Mouse (Mus musculus): ENCODE measurements around the gene Cracr2b. TPM values are rescaled to one million over a fixed set of nuclear protein-coding genes. Genes with fewer than 3 reads are reported as not detected.

The Cracr2b gene
- total and polyA plus RNA-seq, 2 experiments, result 3.7 to 8.7 TPM

DNA sequence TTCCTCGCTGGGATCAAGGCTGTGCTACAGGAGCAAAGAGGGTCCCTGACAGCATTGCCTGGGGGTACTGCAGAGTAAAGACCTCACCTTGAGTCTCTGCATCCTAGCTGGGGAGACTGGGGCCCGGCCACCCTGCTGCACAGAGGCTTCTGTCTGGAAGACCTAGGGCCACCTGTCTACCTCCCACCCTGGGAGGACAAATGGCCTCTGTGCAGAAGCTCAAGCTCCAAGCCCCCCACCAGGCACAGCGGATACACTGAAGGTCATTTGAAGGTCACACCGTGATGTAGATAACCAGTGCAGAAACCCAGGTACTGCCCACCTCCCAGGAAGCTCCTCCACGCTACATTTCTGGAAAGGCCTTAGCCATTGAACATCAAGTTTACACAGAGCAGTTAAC is 32.2 kb upstream of the Cracr2b start:
- Histone ChIP-seq H3K36me3 (ENCODE audit: control insufficient read depth, insufficient read depth, low read length) (peaks cover 9% of the 10 kb centered on the region; the same call in 1 of the 2 replicates), H3K4me1 (ENCODE audit: control insufficient read depth, insufficient read depth, low read length) (peaks cover 14% of the 10 kb centered on the region), H3K27ac (replicated peaks; ENCODE audit: insufficient read depth, low read depth, low read length) (no peak overlapping the region), H3K9ac (ENCODE audit: low read depth, low read length) (no peak overlapping the region), H3K4me3 (ENCODE audit: insufficient read depth, low read depth, low read length) (no peak overlapping the region), H3K79me2 (ENCODE audit: control insufficient read depth, insufficient read depth, low read length) (no peaks in the 10 kb centered on the region), H3K27me3 (ENCODE audit: control insufficient read depth, insufficient read depth, low read length) (no peaks in the 10 kb centered on the region)
- TF ChIP-seq CTCF (IDR thresholded peaks at IDR 0.05; ENCODE audit: low read depth, low read length), result no peak
- no peak for TF ChIP-seq POLR2A (IDR thresholded peaks at IDR 0.05; ENCODE audit: extremely low read depth, insufficient read depth, low read length)
- 71% methylated on average over 5 of the region's 5 CpGs for WGBS
- no peak for DNase-seq (ENCODE audit: extremely low read depth, low read depth, low spot score)

DNA sequence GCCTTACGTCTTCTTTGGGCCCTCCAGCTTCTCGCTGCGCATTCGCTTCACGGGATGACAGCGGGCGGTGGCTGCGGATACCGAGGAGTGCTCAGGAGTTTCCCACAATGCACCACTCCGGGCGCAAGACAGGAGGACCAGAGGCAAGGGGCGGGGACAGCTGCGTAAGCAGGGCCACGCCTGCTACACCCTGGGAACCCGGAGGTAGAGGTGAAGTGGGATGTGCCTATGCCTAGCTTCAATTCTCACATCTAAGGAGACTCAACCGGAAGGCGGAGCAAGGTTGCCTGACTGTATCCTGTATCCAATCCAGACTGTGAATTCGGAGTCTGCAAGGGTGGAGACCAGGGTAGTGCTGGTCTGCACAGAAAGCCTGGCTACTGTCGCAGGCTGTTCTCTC is 31.6 kb upstream of the Cracr2b start, which contains the start of gene Cend1:
Gene Cend1 (minus strand): TSS at position 182 of the 400 bp plus-strand sequence.
- H3K4me3 ChIP-seq (ENCODE audit: insufficient read depth, low read depth, low read length), result no peak within 1 kb of the TSS
- TF ChIP-seq POLR2A (IDR thresholded peaks at IDR 0.05; ENCODE audit: extremely low read depth, insufficient read depth, low read length) (no peak), CTCF (IDR thresholded peaks at IDR 0.05; ENCODE audit: low read depth, low read length) (no peak)
- no peak within 1 kb of the TSS for H3K27ac ChIP-seq (replicated peaks; ENCODE audit: insufficient read depth, low read depth, low read length)
- H3K4me1 ChIP-seq (ENCODE audit: control insufficient read depth, insufficient read depth, low read length), result peaks cover 13% of the 10 kb centered on the region
- 34% methylated on average over 19 of the region's 19 CpGs for WGBS
- peak; percentile 86 for DNase-seq (ENCODE audit: extremely low read depth, low read depth, low spot score)
- H3K27me3 ChIP-seq (ENCODE audit: control insufficient read depth, insufficient read depth, low read length), result no peaks in the 10 kb centered on the region
- H3K36me3 ChIP-seq (ENCODE audit: control insufficient read depth, insufficient read depth, low read length), result peaks cover 9% of the 10 kb centered on the region; the same call in 1 of the 2 replicates
- no peak within 1 kb of the TSS for H3K9ac ChIP-seq (ENCODE audit: low read depth, low read length)
- H3K79me2 ChIP-seq (ENCODE audit: control insufficient read depth, insufficient read depth, low read length), result no peaks in the 10 kb centered on the region

DNA sequence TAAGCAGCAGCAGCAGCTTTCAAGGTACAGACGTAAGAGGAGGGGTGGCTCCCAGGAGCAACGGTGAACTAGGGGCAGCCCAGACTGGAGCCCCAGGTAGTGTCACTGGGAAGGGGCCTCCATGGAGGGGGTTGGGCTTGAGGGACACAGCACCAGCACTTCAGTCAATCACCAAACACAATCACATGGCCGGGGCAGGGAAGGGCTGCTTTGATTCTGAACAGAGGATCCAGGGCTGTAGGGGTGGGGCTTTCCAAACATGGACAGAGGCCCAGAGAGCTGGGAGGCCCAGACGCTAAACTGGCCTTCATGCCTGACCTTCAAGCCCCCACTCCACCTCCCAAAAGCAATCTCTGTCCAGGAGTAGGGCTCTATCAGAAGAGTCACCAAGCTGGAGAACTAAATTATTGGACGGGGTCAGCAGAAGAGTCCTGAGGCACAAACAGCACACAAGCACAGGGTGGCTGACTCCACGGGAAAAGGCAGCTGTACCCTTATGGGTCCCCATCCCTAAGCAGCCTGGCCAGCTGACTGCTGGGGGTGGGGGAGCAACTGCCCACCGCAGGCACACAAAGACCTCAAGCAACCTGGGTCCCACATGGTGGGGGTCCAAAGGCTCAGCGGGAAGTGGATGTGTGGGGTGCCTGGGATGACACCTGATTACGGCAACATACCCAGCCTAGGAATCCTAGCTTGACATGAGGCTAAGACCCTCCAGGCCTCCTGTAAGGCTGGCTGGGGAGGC is 30.9 kb upstream of the Cracr2b start:
- no peaks in the 10 kb centered on the region for H3K27me3 ChIP-seq (ENCODE audit: control insufficient read depth, insufficient read depth, low read length)
- H3K9ac ChIP-seq (ENCODE audit: low read depth, low read length), result no peak overlapping the region
- no peak overlapping the region for H3K27ac ChIP-seq (replicated peaks; ENCODE audit: insufficient read depth, low read depth, low read length)
- H3K36me3 ChIP-seq (ENCODE audit: control insufficient read depth, insufficient read depth, low read length), result peaks cover 9% of the 10 kb centered on the region; the same call in 1 of the 2 replicates
- H3K79me2 ChIP-seq (ENCODE audit: control insufficient read depth, insufficient read depth, low read length), result no peaks in the 10 kb centered on the region; the same call in 1 of the 2 replicates
- no peak for TF ChIP-seq CTCF (IDR thresholded peaks at IDR 0.05; ENCODE audit: low read depth, low read length)
- 0 out of 2 replicates have a peak, but pooled peaks have one; percentile 10 for TF ChIP-seq POLR2A (IDR thresholded peaks at IDR 0.05; ENCODE audit: extremely low read depth, insufficient read depth, low read length)
- peaks cover 13% of the 10 kb centered on the region for H3K4me1 ChIP-seq (ENCODE audit: control insufficient read depth, insufficient read depth, low read length)
- peak; percentile 59 for DNase-seq (ENCODE audit: extremely low read depth, low read depth, low spot score)
- no peak overlapping the region for H3K4me3 ChIP-seq (ENCODE audit: insufficient read depth, low read depth, low read length)
- WGBS, result 61% methylated on average over 9 of the region's 9 CpGs

DNA sequence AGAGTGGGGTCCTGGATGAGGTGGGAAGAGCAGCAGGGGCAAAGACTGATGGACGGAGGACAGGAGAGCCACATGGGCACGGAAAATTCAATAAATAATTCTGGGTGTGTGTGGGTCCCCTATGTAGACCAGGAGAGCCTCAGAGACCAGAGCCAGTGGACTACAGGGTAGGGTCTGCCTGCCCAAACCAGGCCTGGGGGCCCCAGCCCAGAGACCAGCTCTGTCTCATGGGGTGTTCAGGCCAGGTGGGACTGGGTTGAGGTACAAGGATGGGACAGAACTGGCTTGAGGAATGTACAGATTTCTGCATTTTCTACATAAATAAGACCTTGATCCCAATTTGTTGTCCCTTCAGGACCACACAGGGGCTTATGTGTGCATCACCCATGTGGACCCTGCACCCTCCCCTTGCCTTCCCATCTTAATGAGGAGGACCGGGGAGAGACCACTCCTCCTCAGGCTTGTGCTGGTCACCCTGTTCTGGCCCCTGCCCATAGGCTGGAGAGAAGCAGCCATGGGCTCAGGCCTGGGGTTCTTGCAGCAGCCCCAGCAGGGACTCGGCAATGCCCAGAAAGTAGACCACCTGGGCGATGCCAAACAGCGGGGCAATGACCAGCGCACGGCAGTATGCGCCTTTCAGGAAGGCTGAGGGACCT is 30.2 kb upstream of the Cracr2b start:
- Histone ChIP-seq H3K9ac (ENCODE audit: low read depth, low read length) (no peak overlapping the region), H3K79me2 (ENCODE audit: control insufficient read depth, insufficient read depth, low read length) (no peaks in the 10 kb centered on the region; the same call in 1 of the 2 replicates), H3K27me3 (ENCODE audit: control insufficient read depth, insufficient read depth, low read length) (no peaks in the 10 kb centered on the region), H3K27ac (replicated peaks; ENCODE audit: insufficient read depth, low read depth, low read length) (no peak overlapping the region), H3K4me3 (ENCODE audit: insufficient read depth, low read depth, low read length) (no peak overlapping the region), H3K36me3 (ENCODE audit: control insufficient read depth, insufficient read depth, low read length) (peaks cover 9% of the 10 kb centered on the region; the same call in 1 of the 2 replicates), H3K4me1 (ENCODE audit: control insufficient read depth, insufficient read depth, low read length) (peaks cover 17% of the 10 kb centered on the region)
- WGBS, result 90% methylated on average over 9 of the region's 9 CpGs
- TF ChIP-seq POLR2A (IDR thresholded peaks at IDR 0.05; ENCODE audit: extremely low read depth, insufficient read depth, low read length) (no peak), CTCF (IDR thresholded peaks at IDR 0.05; ENCODE audit: low read depth, low read length) (no peak)
- DNase-seq (ENCODE audit: extremely low read depth, low read depth, low spot score), result no peak

DNA sequence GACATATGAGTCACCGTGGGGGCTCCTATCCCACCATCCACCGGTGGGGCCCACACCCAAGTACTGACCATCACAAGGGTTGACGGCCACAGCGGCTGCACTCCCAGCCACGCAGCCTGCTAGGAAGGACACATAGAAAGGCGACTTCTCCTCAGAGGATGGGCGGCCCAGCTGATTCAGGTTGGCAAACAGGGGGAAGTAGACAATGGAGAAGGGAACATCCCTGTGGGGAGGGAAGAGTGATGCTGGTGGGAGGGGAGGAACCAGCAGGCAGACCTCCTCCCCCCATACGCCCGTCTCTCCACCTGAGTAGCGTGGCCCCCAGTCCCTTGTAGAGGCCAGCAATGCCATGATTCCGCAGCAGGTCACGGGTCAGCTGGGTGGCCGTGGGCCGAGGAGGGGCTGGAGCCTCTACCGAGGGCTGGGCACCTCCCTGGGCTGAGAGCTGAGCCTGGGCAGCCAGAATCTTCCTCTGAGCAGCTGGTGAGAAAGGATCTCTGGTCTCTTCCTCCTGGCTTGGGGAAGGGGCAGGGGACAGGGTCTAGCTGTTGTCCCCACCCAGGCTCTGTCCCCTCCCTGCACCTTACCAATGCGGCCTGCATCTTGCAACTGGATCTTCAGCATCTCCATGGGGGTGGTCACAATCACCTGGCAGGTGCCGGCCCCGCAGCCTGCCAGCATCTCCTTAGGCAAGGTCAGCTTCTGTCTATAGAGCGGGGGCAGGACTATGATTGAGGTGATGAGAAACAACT is 29.3 kb upstream of the Cracr2b start:
- Histone ChIP-seq H3K27me3 (ENCODE audit: control insufficient read depth, insufficient read depth, low read length) (no peaks in the 10 kb centered on the region), H3K79me2 (ENCODE audit: control insufficient read depth, insufficient read depth, low read length) (no peaks in the 10 kb centered on the region; the same call in 1 of the 2 replicates), H3K9ac (ENCODE audit: low read depth, low read length) (peak overlapping the region; percentile 67), H3K4me3 (ENCODE audit: insufficient read depth, low read depth, low read length) (no peak overlapping the region), H3K4me1 (ENCODE audit: control insufficient read depth, insufficient read depth, low read length) (peaks cover 23% of the 10 kb centered on the region), H3K27ac (replicated peaks; ENCODE audit: insufficient read depth, low read depth, low read length) (peak overlapping the region; percentile 95), H3K36me3 (ENCODE audit: control insufficient read depth, insufficient read depth, low read length) (peaks cover 9% of the 10 kb centered on the region; the same call in 1 of the 2 replicates)
- no peak for DNase-seq (ENCODE audit: extremely low read depth, low read depth, low spot score)
- 91% methylated on average over 19 of the region's 19 CpGs for WGBS
- TF ChIP-seq POLR2A (IDR thresholded peaks at IDR 0.05; ENCODE audit: extremely low read depth, insufficient read depth, low read length) (no peak), CTCF (IDR thresholded peaks at IDR 0.05; ENCODE audit: low read depth, low read length) (no peak)
